Mouse (Mus musculus): ENCODE results near the gene Hpcal1. TPM values are rescaled to one million over a fixed set of nuclear protein-coding genes. Genes with fewer than 3 reads are reported as not detected.

Gene Hpcal1
- polyA plus RNA-seq, 1 experiment from 2014 or later: 72.2 TPM

GRCm38 (mm10) chr12:17733114-17733904 lies 42.7 kb downstream of the Hpcal1 start:
- no peaks in the 10 kb centered on the region for H3K9me3 ChIP-seq
- no peaks in the 10 kb centered on the region for H3K36me3 ChIP-seq
- ATAC-seq (ENCODE audit: borderline replicate concordance, extremely low read depth, low FRiP score, low TSS enrichment): peak; percentile 69
- WGBS: 15% methylated on average over 6 of the region's 6 CpGs
- H3K9ac ChIP-seq: no peak overlapping the region
- H3K27me3 ChIP-seq: no peaks in the 10 kb centered on the region
- H3K4me3 ChIP-seq: no peak overlapping the region
- peak overlapping the region; percentile 14; the same call in 1 of the 2 replicates for H3K4me2 ChIP-seq
- H3K4me1 ChIP-seq: peaks cover 75% of the 10 kb centered on the region
- peak overlapping the region; percentile 92 for H3K27ac ChIP-seq

DNA sequence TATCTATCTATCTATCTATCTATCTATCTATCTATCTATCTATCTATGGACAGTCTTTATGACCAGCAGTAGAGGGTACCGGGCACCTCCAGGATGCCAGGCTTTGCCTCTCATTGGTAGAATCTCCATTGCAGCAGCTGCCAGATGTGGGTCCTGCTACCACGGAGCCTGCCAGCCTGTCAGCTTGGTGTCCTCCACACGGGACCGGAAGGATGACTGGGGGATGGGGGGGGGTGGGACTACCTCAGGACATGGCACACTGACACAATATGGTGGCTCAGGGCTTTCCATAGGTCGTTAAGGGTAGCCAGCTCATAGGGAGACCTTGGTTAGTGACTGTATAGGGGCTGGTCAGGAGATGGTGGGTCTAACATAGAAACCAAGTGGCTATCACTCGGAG lies 45.7 kb downstream of the Hpcal1 start:
- Histone ChIP-seq H3K4me1 (peaks cover 77% of the 10 kb centered on the region), H3K4me3 (no peak overlapping the region), H3K36me3 (no peaks in the 10 kb centered on the region), H3K9me3 (no peaks in the 10 kb centered on the region), H3K27me3 (no peaks in the 10 kb centered on the region), H3K9ac (no peak overlapping the region), H3K27ac (no peak overlapping the region), H3K4me2 (no peak overlapping the region)
- ATAC-seq (ENCODE audit: borderline replicate concordance, extremely low read depth, low FRiP score, low TSS enrichment): no peak
- WGBS: 77% methylated on average over 6 of the region's 6 CpGs

DNA sequence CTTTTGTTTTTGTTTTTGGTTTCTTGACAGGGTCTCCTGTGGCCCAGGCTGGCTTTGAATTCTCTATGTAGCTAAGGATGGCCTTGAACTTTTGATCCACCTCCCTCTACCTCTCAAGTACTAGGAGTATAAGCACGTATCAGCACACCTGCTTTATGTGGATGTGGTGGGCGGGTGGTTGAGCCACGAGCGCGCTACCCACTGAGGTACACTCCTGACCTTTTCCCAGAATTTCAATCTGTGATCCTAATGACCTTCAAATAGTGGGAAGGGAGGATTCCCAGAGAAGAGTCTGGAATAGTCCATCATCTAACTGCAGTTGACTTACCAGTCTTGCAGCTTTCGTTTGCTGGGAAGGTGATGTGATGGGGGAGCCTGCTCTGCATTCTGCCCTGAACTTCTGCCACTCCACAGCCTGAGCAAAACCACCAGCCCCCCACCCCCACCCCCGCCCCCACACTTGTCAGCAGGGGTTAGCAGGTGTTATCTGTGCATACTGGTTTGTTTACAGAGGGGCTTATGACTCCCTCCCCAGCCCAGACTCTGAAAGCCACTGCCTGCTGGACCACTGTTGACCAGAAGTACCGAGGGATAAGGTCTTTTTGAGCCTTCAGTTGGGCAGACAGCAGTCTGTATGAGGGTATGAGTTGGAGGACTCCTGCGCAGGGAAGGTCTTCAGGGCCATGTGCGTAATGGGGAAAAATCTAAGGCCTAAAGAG lies 46.4 kb downstream of the Hpcal1 start:
- Histone ChIP-seq H3K4me2 (no peak overlapping the region), H3K27ac (0 out of 2 replicates have a peak overlapping the region, but pooled peaks have one; percentile 5), H3K36me3 (no peaks in the 10 kb centered on the region), H3K4me3 (no peak overlapping the region), H3K4me1 (peaks cover 77% of the 10 kb centered on the region), H3K9ac (no peak overlapping the region), H3K27me3 (no peaks in the 10 kb centered on the region), H3K9me3 (no peaks in the 10 kb centered on the region)
- no peak for ATAC-seq (ENCODE audit: borderline replicate concordance, extremely low read depth, low FRiP score, low TSS enrichment)
- WGBS: 55% methylated on average over 10 of the region's 10 CpGs

GRCm38 (mm10) chr12:17737808-17738207 lies 47.2 kb downstream of the Hpcal1 start:
- H3K27me3 ChIP-seq: no peaks in the 10 kb centered on the region

GRCm38 (mm10) chr12:17738473-17738872 lies 47.8 kb downstream of the Hpcal1 start:
- peaks cover 77% of the 10 kb centered on the region for H3K4me1 ChIP-seq
- no peak overlapping the region for H3K4me2 ChIP-seq
- WGBS: 36% methylated on average over 6 of the region's 6 CpGs
- H3K27me3 ChIP-seq: no peaks in the 10 kb centered on the region
- no peaks in the 10 kb centered on the region for H3K36me3 ChIP-seq
- H3K4me3 ChIP-seq: no peak overlapping the region
- H3K27ac ChIP-seq: no peak overlapping the region
- ATAC-seq (ENCODE audit: borderline replicate concordance, extremely low read depth, low FRiP score, low TSS enrichment): no peak
- no peak overlapping the region for H3K9ac ChIP-seq
- H3K9me3 ChIP-seq: no peaks in the 10 kb centered on the region

More at GRCm38 (mm10) chr12:17737808-17738207, 47.2 kb downstream of the Hpcal1 start:
- no peak overlapping the region for H3K4me3 ChIP-seq
- H3K4me2 ChIP-seq: no peak overlapping the region
- no peaks in the 10 kb centered on the region for H3K36me3 ChIP-seq
- peaks cover 77% of the 10 kb centered on the region for H3K4me1 ChIP-seq
- no peak overlapping the region for H3K9ac ChIP-seq
- H3K27ac ChIP-seq: no peak overlapping the region; the same call in 1 of the 2 replicates
- no peaks in the 10 kb centered on the region for H3K9me3 ChIP-seq
- 71% methylated on average over 3 of the region's 3 CpGs for WGBS
- ATAC-seq (ENCODE audit: borderline replicate concordance, extremely low read depth, low FRiP score, low TSS enrichment): no peak

DNA sequence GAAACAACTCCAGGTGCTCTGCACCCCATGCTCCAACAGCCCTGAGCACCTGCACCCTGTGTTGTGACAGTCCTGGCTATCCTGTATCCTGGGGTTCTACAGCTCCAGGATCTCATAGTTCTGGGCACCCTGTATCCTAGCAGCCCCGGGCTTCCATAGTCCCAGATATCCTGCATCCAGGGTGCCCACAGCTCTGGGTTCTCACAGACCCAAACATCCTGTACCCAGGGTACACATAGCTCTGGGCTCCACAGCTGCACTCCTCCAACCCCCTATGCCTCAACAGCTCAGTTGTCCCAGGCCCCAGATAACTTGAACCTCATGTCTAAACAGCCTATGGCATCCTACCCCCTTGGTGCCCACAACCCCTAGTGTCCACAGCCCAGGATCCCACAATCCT lies 49.6 kb downstream of the Hpcal1 start:
- no peak for ATAC-seq (ENCODE audit: borderline replicate concordance, extremely low read depth, low FRiP score, low TSS enrichment)
- Histone ChIP-seq H3K9me3 (no peaks in the 10 kb centered on the region), H3K27ac (0 out of 2 replicates have a peak overlapping the region, but pooled peaks have one; percentile 71), H3K9ac (no peak overlapping the region), H3K4me2 (no peak overlapping the region), H3K4me3 (no peak overlapping the region), H3K36me3 (no peaks in the 10 kb centered on the region), H3K4me1 (peaks cover 70% of the 10 kb centered on the region), H3K27me3 (no peaks in the 10 kb centered on the region)
- WGBS: 82% methylated on average over 1 of the region's 1 CpGs

- Histone ChIP-seq H3K4me2 (no peak overlapping the region), H3K9me3 (no peaks in the 10 kb centered on the region), H3K4me3 (no peak overlapping the region), H3K36me3 (no peaks in the 10 kb centered on the region), H3K27ac (peak overlapping the region; percentile 71), H3K4me1 (peaks cover 79% of the 10 kb centered on the region), H3K27me3 (no peaks in the 10 kb centered on the region), H3K9ac (no peak overlapping the region)
- WGBS: 39% methylated on average over 17 of the region's 17 CpGs
- ATAC-seq (ENCODE audit: borderline replicate concordance, extremely low read depth, low FRiP score, low TSS enrichment): 0 out of 2 replicates have a peak, but pooled peaks have one; percentile 16
Measured at GRCm38 (mm10) chr12:17741637-17742364, 51.1 kb downstream of the Hpcal1 start.

GRCm38 (mm10) chr12:17742571-17743321 lies 52.1 kb downstream of the Hpcal1 start:
- Histone ChIP-seq H3K27ac (peak overlapping the region; percentile 71), H3K9ac (no peak overlapping the region), H3K9me3 (no peaks in the 10 kb centered on the region), H3K4me3 (no peak overlapping the region), H3K4me1 (peaks cover 80% of the 10 kb centered on the region), H3K36me3 (no peaks in the 10 kb centered on the region), H3K27me3 (no peaks in the 10 kb centered on the region), H3K4me2 (0 out of 2 replicates have a peak overlapping the region, but pooled peaks have one; percentile 2)
- WGBS: 42% methylated on average over 11 of the region's 11 CpGs
- peak; percentile 39 for ATAC-seq (ENCODE audit: borderline replicate concordance, extremely low read depth, low FRiP score, low TSS enrichment)

- H3K27me3 ChIP-seq: no peaks in the 10 kb centered on the region
- peaks cover 86% of the 10 kb centered on the region for H3K4me1 ChIP-seq
- no peak overlapping the region for H3K9ac ChIP-seq
- H3K36me3 ChIP-seq: no peaks in the 10 kb centered on the region
- ATAC-seq (ENCODE audit: borderline replicate concordance, extremely low read depth, low FRiP score, low TSS enrichment): no peak
- H3K27ac ChIP-seq: no peak overlapping the region
- WGBS: 58% methylated on average over 7 of the region's 7 CpGs
- no peak overlapping the region for H3K4me2 ChIP-seq
- no peaks in the 10 kb centered on the region for H3K9me3 ChIP-seq
- H3K4me3 ChIP-seq: no peak overlapping the region
Measured at GRCm38 (mm10) chr12:17745431-17745830, 54.8 kb downstream of the Hpcal1 start.

DNA sequence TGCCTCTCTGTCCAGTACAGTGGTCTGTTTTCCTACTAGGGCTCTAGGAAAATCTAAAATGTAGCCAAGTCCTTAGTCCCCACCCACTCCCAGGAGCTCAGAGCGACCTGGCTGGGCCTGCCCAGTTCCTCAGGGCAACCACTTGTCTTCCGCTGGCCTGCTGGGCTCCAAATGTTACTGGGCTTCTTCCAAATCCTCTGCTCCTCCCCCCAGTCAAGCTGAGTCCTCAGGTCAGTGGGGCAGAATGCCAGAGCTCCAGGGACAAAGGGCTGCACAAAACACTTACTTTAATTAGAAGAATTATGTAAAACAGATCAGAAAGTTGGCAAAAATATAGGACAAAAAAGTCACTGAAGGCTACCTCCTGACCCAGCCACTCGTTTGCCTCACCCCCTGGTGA lies 56.1 kb downstream of the Hpcal1 start:
- Histone ChIP-seq H3K36me3 (no peaks in the 10 kb centered on the region), H3K9me3 (no peaks in the 10 kb centered on the region), H3K27ac (peak overlapping the region; percentile 76), H3K4me1 (peaks cover 76% of the 10 kb centered on the region), H3K4me3 (no peak overlapping the region), H3K4me2 (no peak overlapping the region), H3K27me3 (no peaks in the 10 kb centered on the region), H3K9ac (no peak overlapping the region)
- 10% methylated on average over 3 of the region's 3 CpGs for WGBS
- ATAC-seq (ENCODE audit: borderline replicate concordance, extremely low read depth, low FRiP score, low TSS enrichment): peak; percentile 33; the same call in 1 of the 2 replicates
